Mouse (Mus musculus) lung, adult 2 months (tissue): Measurements from ENCODE around the gene Cacna2d3.

Source experiments
- CTCF ChIP-seq: fragments of 200-500 bp; IDR thresholded peaks from 2 replicates; pipeline ENCODE4 v1.5.1; 2011; ENCODE audit warnings: mild to moderate bottlenecking, low read length, control low read depth; ENCODE audit not compliant: insufficient read depth
- POLR2A ChIP-seq: fragments of 200-500 bp; IDR thresholded peaks from 2 replicates; pipeline ENCODE4 v1.6.1; 2011; ENCODE audit warnings: low read depth, mild to moderate bottlenecking, control low read depth, low read length, borderline replicate concordance; ENCODE audit errors: extremely low read depth

DNA sequence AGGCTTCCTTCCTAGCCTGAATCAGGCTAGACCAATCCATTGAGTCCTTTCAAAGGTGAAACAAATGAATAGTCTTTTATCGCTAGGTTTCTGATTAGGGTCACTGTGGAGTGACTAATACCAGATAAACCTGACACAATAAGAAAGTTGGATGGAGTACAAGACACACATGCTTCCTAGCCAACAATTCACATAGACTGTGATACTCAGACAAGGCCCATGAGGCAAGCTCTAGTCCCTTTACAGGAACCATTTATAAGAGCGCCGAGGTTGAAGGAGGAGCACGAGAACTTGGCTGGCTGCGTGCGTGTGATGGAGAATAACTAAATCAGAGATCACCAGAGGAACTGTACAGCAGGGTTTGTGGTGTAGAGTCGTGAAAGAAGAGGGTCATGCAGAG lies 584.0 kb downstream of the Cacna2d3 start:
- no peak for TF ChIP-seq POLR2A
- no peak for TF ChIP-seq CTCF
